Mouse (Mus musculus): Measurements from ENCODE around the gene Tcl1b3. TPM values are rescaled to one million over a fixed set of nuclear protein-coding genes. Genes with fewer than 3 reads are reported as not detected.

Gene Tcl1b3
- total RNA-seq (2023) = not detected

GRCm38 (mm10) chr12:105190743-105191142, at the start of gene Tcl1b3:
Tcl1b3 (plus strand) TSS chr12:105191043.

DNA sequence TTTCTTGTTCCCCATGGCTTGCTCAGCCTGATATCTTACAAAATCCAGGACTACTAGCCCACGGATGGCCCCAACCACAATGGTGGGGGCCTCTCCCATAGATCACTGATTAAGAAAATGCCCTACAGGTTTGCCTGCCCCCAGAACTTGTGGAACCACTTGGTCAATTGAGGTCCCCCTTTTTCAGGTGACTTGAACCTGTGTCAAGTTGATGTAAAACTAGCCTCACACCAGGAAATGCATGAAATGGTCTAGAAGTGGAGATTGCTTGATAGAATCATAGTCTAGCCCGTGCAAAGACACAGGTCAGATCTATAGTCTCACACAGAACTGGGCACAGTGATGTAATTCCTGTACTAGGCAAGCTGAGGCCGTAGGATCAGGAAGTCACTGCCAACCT, 45.1 kb upstream of the Tcl1b3 start, which contains the start of gene Tcl1b2:
Tcl1b2 (plus strand) TSS at position 301 of the 400 bp plus-strand sequence.

GRCm38 (mm10) chr12:105159390-105159789, 31.5 kb upstream of the Tcl1b3 start, which contains the start of gene Tcl1b1:
Tcl1b1 (plus strand) TSS chr12:105159690.

DNA sequence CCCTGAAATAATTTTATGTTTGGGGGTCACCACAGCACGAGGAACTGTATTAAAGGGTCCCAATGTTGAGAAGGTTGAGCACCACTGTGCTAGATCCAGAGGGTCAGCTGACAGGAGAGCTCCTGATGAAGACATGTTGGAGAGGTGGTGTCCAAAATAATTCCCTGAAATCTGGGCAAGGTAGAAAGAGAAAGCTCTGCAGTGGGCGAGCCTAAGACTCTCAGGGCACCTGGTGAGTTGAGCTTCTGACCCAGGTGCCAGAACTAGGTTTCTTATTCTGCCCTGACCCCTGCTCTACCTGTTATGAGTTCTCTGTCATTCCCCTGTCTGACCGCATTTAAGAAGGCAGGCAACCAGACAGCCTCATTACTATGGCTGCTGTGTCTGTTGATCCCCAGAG, 14.8 kb upstream of the Tcl1b3 start, which contains the start of gene Tcl1b5:
Tcl1b5 (plus strand) TSS at position 301 of the 400 bp plus-strand sequence.

GRCm38 (mm10) chr12:105201657-105202056, 10.8 kb downstream of the Tcl1b3 start, which contains the start of gene Tcl1b4:
Tcl1b4 (plus strand) TSS chr12:105201957.

GRCm38 (mm10) chr12:105222601-105223319, 31.9 kb downstream of the Tcl1b3 start, which contains the start of gene Tcl1:
Tcl1 (minus strand) TSS chr12:105222793.

Other genes starting within 250 kb of the Tcl1b3 start
- gene Syne3, start 181.2 kb upstream of the Tcl1b3 start, total RNA-seq (2023) = 9.7 TPM
- gene Glrx5, start 158.4 kb upstream of the Tcl1b3 start, total RNA-seq (2023) = 29.2 TPM
- not detected for gene Tcl1b2, start 45.0 kb upstream of the Tcl1b3 start, total RNA-seq (2023)
- gene Tcl1b1, start 31.4 kb upstream of the Tcl1b3 start, total RNA-seq (2023) = not detected
- gene Tcl1b5, start 14.7 kb upstream of the Tcl1b3 start, total RNA-seq (2023) = not detected
- not detected for gene Tcl1b4, start 10.9 kb downstream of the Tcl1b3 start, total RNA-seq (2023)
- gene Tcl1, start 31.8 kb downstream of the Tcl1b3 start, total RNA-seq (2023) = not detected
- gene Tunar, start 142.8 kb downstream of the Tcl1b3 start, total RNA-seq (2023) = not detected